Mouse (Mus musculus) cerebellum, adult (tissue): ENCODE measurements around the gene Hivep2.

Source experiments
- ATAC-seq: cut with Nextera tagmentation; 2 replicates; pipeline ENCODE4 v1.9.2; 2017; ENCODE audit warnings: mild to moderate bottlenecking, moderate library complexity, mixed read lengths; ENCODE audit not compliant: insufficient number of reproducible peaks, low FRiP score, low TSS enrichment

Hivep2 gene

DNA sequence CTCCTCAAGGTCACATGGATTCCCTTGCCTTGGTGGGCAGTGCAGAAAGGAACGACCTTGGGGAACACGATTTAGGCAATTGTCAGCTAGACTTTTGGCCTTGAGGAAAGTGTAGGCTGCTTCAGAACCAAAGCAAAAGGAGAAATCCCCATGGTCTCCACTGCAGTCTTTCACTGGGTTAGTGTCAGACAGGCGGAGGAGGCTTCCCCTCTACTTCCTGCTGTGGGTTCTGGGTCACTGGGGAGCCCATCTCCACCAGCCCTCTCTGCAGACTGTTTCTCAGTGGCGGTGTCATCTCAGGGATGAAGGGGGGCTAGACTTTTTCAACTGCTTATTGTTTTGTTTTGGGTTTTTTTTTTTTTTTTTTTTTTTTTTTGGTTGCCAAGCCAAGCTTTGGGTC lies 79.9 kb downstream of the Hivep2 start:
- no peak for ATAC-seq

DNA sequence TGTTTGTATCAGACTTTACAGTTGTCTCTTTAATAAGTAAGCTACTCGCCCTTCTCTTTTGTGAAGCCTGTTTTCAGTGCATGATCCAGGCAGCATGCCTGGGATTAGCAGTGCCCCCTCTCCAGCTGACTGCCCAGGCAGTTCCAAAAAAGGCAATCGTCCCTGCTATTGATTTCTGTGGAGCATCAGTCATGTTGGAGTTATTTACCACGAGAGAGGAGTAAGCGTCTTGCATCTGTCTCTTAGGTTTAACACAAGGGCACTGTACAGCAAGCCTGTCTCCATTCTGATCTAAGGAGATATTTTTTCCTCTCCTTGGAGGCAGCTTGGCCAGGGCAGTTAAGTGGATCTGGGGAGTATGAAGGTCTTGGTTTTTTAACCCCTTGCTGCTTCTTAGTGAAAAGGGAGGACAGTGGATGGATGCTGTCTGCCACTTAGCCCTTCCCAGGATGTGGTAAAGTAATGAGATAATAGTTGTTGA lies 80.3 kb downstream of the Hivep2 start:
- ATAC-seq = no peak

DNA sequence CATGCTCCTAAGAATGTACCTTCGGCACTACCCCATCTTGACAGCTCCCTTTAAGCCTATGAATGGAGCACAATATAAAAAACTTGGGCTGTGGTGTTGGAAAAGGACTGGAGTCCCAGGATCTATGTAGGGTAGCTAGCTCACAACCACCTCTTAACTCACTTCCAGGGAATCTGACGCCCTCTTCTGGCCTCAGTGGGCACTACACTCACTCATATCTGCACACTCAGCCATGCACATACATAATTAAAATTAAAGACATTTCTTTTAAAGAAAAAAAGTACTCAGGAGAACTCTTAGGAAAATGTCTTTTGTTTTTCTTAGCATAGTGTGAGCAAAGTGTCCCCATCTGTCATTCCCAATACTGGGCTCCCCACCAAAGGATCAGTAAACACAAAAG lies 81.1 kb downstream of the Hivep2 start:
- no peak for ATAC-seq

DNA sequence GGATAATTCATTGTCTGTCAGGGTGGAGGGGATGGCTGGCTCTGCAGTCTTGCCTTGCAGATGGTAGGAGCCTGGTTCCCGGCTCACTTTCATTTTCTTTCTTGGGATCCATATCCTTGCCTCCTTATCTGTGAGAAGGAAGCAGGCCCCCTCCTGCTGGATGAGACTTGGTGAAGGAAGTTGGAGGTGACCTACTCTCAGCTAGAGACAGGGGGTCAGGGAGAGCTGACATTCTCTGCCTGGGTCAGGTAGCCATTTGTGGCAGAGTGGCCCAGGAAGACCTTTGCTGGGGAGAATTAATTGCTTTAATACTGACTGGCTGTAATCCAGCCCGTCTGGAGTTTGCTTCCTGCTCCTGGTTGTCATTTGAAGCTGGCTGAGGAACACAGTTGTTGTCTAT lies 81.8 kb downstream of the Hivep2 start:
- ATAC-seq = no peak

DNA sequence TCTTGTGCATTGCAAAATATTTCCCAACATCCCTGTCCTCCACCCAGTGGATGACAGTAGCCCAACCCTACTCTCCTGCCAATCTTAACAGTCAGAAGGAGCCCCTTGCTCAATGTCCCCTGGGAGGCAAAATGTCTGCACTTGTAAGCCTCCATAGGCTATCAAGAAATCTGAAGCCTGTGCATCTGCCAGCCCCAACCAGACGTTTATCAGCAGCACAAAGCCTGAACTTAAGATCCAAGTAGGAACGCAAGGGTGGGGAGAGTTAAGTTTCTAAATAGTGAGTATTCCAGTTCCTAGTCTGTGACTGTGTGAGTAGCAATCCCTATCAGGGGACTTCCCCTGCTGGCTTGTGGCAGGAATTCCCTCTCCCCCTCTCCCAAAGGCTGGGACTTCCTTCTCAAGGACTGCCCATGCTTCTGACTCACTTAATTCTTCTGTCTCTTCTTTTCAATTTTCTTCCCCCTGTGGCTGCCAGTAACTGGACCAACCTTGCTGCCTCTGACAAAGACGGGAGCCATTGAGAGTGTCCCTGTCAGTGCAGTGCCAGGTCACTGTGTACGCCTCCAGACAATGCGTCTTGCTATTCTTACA lies 82.5 kb downstream of the Hivep2 start:
- ATAC-seq = peak; percentile 17; the same call in 1 of the 2 replicates

DNA sequence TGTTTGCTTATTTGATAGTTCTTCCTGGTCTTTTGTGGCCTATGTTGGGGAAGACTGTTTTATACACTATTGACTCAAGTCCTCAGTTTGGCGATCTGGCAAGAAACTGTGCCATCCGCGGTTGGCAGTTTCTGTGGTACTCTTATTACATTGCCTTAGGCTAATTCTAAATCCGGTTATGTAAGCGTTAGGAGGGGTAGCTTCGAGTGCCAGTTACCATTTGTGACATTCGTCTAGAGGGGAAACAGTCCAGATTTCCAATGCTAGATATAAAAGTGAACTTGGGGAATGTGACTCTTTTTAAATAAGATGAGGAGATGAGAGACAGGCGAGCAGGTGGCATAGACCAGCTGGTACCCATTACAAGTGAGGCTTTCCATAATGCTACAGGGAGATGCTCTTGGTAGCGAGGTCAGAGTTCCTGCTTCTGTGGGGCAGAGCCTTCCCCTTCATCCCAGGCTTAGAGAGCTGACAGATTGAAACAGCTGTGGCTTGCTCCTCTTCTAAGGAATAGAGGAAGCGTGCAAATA lies 83.1 kb downstream of the Hivep2 start:
- ATAC-seq = peak; percentile 78

DNA sequence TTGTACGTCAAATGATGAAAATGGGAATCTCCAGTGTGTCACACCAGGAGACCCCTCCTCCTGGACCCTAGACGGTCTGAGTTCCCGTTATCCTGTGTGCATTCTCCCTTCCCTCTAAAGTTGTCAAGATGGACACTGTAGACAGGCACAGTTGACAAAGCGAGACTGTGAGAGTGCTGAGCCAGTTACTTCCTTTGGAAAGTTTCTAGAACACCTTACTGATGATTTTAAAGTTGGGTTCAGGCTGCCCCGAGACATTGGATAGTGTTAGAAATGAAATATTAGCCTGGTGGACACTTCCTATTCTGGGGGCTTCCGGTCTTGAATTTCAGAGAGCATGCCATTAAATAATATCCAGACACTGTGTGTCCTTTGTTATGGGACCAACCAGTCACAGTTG lies 83.8 kb downstream of the Hivep2 start:
- ATAC-seq = no peak

DNA sequence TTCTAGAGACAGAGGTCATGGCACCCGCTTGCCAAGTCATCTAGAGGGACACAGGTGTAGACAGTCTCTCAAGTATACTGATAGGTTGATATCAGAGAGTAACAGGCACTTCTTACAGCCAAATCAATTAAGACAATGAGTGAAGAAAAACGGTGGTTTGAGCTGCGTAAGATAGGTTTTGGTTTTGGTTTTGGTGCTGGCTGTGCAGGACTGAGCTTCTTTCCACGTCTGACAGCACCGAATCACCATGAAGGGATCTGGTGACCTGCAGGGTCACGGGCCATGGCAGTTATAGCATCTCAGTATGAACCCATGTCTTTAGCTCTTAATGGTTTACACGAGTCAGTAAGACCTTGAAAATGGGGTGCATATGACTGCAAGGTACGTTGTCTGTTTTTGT lies 84.7 kb downstream of the Hivep2 start:
- no peak for ATAC-seq

DNA sequence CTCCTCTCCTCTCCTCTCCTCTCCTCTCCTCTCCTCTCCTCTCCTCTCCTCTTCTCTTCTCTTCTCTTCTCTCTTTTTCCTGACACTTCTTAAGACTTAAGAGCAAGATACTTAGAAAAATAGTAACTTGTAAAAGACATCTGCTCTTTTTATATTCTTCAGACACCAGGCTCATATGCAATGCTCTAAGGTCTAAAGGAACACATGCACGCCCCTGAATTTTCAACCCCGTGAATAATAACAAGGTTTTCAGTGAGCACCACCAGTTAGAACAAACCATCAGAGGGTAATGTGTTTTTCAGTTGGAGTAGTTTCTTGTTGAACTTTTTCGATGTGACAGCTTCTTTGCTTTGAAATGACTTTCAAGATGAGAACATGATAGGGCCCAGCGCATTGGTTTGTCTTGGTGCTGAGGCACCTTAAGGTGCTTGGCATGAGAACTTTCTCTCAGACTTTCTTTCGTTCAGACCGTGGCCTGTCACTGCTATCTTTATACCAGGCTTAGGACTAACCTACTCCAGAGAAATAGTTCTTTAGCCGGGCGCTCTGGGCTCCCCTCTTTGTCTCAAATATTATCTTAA lies 86.3 kb downstream of the Hivep2 start:
- ATAC-seq = no peak

DNA sequence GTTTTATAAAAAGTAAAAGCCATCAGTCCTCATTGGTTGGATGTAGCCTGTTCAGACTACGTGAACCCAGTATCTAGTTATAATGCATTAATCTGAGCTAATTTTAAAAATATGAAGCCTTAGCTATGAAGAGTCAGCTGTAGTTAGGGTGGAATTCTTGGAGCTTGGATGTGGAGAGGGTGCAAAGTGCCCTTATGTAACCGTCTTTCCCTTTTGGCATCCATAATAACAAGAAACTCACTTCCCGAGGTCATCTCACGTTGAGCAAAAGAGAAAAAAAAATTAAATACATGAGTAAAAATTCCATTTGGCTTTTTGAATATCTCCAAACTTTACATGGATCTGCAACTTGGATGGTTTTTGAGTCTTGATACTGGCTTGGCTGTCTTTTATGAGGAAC lies 89.0 kb downstream of the Hivep2 start:
- ATAC-seq = no peak

DNA sequence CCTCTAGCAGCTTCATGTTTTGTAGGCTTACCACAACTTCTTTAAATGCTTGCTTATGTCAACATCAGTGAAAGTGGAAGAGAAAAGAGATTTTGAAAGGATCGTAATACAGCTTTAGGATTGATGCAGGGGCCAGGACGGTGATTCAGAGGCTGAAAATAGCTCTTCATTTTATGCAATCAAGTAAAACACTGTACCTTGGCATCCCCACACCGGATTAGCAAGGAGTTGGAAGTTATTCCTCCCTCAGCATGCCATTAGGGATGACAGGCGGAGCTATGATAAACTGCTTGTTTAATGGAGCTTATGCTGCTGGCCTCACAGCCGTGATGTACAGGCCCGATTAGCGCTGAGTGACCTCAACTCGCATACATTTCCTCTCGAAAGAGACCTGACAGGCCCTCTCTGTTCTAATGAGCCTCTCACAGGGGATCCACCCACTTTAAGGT lies 89.7 kb downstream of the Hivep2 start:
- ATAC-seq = peak; percentile 74

DNA sequence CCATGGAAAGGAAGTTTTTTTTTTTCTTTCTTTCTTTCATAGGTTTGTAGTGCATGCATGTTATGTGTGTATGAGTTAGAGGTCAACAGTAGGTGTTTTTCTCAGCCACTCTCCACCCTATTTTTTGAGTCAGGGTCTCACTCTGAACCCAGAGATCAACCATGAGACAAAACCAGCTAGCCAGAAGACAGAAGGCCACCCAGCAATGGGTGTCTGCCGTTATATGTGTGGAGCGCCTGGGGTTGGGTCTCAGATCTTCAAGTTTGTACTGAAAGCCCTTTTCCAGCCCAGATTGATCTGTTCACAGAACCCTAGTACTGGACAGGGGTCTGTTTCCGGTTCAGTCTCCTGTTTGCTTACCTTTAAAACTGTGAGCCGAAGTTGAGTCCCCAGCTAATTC lies 90.2 kb downstream of the Hivep2 start:
- no peak for ATAC-seq

DNA sequence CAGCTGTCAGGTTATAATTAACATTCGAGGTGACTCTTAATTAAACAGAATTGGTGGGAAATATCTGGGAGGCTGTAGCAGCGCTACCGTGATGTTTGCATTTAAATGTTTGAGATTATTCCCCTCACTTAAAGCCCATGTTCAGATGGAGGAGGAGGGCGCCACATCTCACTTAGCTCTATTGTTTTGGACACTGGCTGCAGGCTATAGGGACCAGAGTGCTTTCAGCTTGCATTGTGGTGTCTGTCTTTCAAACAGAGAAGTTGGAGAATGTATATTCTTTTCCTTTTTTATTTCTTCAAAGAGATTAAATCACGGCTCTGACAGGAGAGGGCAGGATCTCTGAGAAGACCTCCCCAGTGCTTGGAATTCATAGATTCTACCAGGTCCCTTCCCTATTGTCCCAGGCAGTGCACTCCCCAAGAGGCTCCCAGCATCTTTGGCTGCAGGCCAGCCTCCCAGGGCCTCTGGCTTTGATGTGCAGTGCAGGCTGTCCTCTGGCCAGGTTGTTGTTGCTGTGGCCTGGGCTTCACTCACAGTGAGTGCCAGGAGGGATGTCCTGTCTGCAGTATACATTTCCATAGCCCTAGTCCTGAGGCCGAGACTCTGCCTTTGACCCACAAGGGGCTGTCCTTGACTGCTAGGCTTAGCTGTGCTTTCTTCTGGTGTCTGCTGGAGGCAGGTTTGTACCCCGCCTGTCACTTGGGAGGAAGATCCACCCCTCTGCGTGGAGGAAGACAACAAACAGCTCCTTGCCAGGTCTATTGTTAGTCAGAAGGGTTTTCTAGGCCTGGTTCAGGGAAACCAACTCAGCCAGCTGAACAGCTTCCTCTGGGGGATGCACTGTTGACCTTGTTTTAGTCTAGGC lies 90.9 kb downstream of the Hivep2 start:
- ATAC-seq = peak; percentile 67

DNA sequence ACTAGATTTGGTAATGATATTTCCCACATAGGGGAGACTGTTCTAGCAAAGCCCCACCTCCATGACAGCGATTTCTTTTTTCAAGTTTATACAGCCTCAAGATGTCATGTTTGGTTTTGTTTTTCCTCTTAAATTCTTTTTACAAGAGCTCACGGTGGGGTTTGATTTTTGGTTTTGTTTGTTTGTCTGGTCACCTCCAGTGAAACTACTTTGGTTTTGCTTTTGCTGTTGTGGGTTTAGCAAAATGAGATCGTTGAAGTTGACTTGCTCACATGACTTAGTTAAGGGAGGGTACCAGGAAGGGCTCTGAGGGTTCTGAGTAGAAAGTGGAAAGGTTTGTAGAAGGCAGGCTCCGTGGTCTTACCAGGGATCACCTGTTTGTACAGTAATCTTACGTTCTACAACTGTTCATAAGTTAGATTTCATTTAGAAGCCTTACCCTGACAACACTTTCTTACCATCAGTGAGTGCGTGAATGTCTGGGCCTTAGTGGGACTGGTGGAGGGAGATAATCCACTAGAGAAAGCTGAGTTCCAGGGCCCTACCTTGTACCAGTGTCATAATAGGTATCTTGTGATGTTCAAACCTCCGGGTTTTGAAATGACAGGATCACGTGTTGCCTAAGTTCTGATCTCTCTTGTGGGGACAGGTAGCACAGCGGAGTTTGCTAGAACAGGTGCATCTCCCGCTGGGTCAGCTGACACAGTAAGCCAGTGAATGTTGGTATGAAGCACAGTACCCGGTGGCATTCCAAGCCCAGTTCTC lies 92.1 kb downstream of the Hivep2 start:
- no peak for ATAC-seq

DNA sequence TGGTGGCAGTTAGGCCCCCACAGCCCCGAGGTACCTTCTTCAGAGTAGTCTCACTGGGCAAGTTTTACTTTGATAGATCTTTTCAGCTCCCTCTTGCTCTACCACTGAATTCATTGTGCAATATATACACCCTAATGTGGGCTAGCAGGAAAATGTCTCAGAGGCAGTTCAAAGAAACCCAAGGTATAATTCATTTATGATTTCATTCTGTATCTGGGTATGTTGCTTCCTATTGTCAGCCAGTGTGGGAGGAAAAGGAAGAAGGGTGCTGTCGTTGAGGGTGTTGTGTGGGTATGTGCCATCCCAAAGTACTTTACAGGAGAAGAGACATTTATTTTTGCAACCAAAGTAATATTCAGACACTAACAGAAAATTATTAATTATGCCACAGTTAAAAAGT lies 92.9 kb downstream of the Hivep2 start:
- ATAC-seq = no peak

DNA sequence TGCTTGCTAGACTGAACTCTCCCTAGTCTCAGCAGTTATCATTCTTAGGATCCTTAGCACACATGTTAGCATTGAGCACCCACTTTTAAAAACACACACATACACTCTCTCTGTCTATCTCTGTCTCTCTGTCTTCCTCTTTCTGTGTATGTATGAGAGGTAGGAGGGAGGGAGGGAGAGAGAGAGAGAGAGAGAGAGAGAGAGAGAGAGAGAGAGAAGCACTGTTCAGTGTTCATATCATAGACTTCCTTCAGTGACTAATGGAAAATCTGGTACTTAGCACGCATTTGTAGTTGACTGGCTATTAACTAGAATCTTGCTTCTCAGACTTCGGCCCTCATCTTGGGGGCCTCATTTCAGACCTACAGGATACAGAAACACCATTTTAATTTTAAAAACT lies 93.7 kb downstream of the Hivep2 start:
- ATAC-seq = no peak

DNA sequence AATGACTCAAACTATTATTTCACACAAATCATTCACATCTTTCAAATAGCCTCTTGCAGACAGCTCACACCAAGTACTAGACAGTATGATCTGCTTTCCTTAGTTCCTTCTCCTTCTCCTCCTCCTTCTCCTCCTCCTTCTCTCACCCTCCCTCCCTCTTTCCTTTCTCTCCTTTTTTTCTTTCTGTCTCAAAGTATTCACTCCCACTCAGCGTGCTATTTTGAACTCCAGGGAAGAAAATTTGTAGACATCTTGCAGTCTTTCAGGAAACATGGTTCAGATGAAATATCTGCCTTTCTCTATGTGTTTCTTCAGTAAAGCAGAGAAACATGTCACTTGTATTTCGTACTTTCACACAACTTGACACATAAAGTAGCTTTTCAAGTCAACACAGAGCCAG lies 94.4 kb downstream of the Hivep2 start:
- ATAC-seq = no peak

DNA sequence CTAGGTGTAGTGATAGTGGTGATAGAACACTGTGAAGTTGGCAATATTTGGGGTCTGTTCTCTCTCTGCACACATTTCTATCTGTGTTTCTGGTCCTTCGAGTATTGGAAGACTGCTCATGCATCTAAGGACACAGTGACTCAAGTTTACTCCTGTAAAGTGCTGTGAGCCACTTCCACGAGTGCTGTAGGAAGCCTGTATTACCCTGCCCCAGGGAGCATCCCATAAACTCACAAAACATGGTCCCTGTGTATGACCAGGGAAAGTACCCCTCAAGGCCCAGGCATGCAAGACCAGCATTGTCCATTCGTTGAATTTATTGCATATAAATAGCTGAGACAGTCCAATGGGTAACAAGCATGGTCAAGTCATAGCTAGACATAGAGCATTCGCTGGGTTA lies 97.4 kb downstream of the Hivep2 start:
- no peak for ATAC-seq

DNA sequence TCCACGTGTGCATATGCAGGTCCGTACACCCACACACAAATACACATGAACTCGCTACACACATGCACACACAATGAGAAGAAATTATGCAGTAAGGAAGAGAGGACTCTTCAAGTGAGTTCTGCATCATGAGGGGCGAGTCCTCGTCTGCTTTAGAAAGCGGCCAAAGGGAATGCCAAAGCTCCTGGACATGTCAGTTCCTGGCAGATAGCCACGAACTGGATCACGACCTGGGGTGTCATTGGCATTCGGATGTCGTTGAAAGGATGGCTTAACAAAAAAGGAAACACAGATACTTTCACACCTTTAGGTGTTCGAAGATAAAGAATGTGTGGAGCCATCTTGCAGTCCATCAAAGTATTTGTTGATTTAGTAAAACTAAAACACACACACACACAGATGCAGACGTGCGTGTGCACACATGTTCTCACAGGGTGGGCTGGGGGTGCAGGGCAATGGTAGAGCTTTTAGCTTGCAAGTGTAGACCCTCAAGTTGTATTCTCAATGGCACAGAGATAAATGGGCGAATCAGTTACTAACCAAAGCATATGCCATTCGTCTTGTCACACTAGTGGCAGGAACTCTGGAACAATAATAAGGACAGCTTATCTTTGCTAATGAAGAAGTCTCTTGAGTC lies 99.0 kb downstream of the Hivep2 start:
- no peak for ATAC-seq

DNA sequence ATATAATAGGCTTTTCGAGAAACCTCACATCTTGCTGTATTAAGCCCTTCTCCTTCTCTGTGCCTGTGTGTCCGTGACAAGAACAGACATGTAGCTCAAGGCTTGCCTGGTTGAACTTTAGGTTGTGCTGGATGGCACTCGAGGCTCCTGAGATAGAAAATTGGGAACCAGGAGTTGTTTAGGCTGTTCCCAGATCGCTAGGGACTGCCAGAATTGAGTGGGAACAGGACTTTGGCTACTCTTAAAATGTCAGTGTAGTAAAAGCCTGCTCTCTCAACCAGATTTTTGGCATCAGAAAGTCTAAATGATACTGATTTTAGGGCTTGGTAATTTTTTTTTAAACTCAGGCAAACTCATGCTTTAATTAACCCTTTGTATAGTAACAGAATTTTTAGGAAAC lies 101.9 kb downstream of the Hivep2 start:
- ATAC-seq = no peak
